Mouse (Mus musculus) megakaryocyte-erythroid progenitor cell, adult 5-6 weeks (primary cell): ENCODE measurements around the gene Gm28778. TPM values are rescaled to one million over a fixed set of nuclear protein-coding genes. Genes with fewer than 3 reads are reported as not detected.

Source experiments
- total RNA-seq, 2 experiments: library from RNA; stranded (forward) in 1 of 2; stranded (reverse) in 1 of 2; fragments of 200-1000, 215-1000 nt in 1 of 2; fragments of >200 nt in 1 of 2; fragmentation: Nextera tagmentation in 1 of 2; gene quantifications; 2 replicates each; pipeline ENCODE4 v1.2.3; 2014 to 2017

Gm28778 gene
- total RNA-seq, 2 experiments from 2014 or later: not detected

Other genes starting within 250 kb of the Gm28778 start
- gene Mstn, start 235.5 kb upstream of the Gm28778 start, total RNA-seq (2014; fragmentation: Nextera tagmentation): not detected in 2 replicates
- gene Mstn, start 235.5 kb upstream of the Gm28778 start, total RNA-seq (2017): not detected in 2 replicates
- not detected in 2 replicates for gene 1700019A02Rik, start 109.5 kb upstream of the Gm28778 start, total RNA-seq (2014; fragmentation: Nextera tagmentation)
- gene 1700019A02Rik, start 109.5 kb upstream of the Gm28778 start, total RNA-seq (2017): not detected in 2 replicates
- gene Pms1, start 93 bp upstream of the Gm28778 start, total RNA-seq (2014; fragmentation: Nextera tagmentation): 14.7 and 18.0 TPM in 2 replicates
- 20.5 and 25.9 TPM in 2 replicates for gene Pms1, start 93 bp upstream of the Gm28778 start, total RNA-seq (2017)
- 33.5 and 35.7 TPM in 2 replicates for gene Ormdl1, start within 50 bp of the Gm28778 start, total RNA-seq (2014; fragmentation: Nextera tagmentation)
- 27.8 and 41.3 TPM in 2 replicates for gene Ormdl1, start within 50 bp of the Gm28778 start, total RNA-seq (2017)
- 28.9 and 42.9 TPM in 2 replicates for gene Osgepl1, start 16.5 kb downstream of the Gm28778 start, total RNA-seq (2014; fragmentation: Nextera tagmentation)
- gene Osgepl1, start 16.5 kb downstream of the Gm28778 start, total RNA-seq (2017): 34.2 and 34.9 TPM in 2 replicates
- not detected in 2 replicates for gene Asdurf, start 55.5 kb downstream of the Gm28778 start, total RNA-seq (2014; fragmentation: Nextera tagmentation)
- 274 and 442 TPM in 2 replicates for gene Asdurf, start 55.5 kb downstream of the Gm28778 start, total RNA-seq (2017)
- gene Gm28551, start 55.6 kb downstream of the Gm28778 start, total RNA-seq (2014; fragmentation: Nextera tagmentation): 0.09 TPM in 1 of 2 replicates, not detected in the other
- gene Gm28551, start 55.6 kb downstream of the Gm28778 start, total RNA-seq (2017): 0.19 TPM in 1 of 2 replicates, not detected in the other
- 54.5 and 76.1 TPM in 2 replicates for gene Asnsd1, start 55.6 kb downstream of the Gm28778 start, total RNA-seq (2014; fragmentation: Nextera tagmentation)
- 79.9 and 85.0 TPM in 2 replicates for gene Asnsd1, start 55.6 kb downstream of the Gm28778 start, total RNA-seq (2017)